Mouse (Mus musculus): ENCODE results near the gene Slc22a12. TPM values are rescaled to one million over a fixed set of nuclear protein-coding genes. Genes with fewer than 3 reads are reported as not detected.

Gene Slc22a12
- polyA plus RNA-seq, 1 experiment = not detected

- TF ChIP-seq FOSL1 (IDR thresholded peaks at IDR 0.05; ENCODE audit: insufficient read depth, low read length, poor library complexity, severe bottlenecking) (no peak), MYOG (IDR thresholded peaks at IDR 0.05; ENCODE audit: control insufficient read depth, extremely low read depth, insufficient read length) (no peak), MAX (IDR thresholded peaks at IDR 0.05) (no peak), CEBPB (IDR thresholded peaks at IDR 0.05; ENCODE audit: low read depth) (no peak), CTCF (IDR thresholded peaks at IDR 0.05; ENCODE audit: control insufficient read depth, insufficient read depth, insufficient read length) (no peak), USF1 (IDR thresholded peaks at IDR 0.05; ENCODE audit: low read depth) (no peak), MYOD1 (IDR thresholded peaks at IDR 0.05; ENCODE audit: control insufficient read depth, insufficient read length, low read depth) (no peak)
- peaks cover 70% of the 10 kb centered on the region for H3K27me3 ChIP-seq (ENCODE audit: control insufficient read depth, insufficient read depth, insufficient read length)
- H3K4me3 ChIP-seq (ENCODE audit: insufficient read depth, poor library complexity, severe bottlenecking) = no peak overlapping the region
- H3K79me2 ChIP-seq (ENCODE audit: control insufficient read depth, insufficient read depth) = no peaks in the 10 kb centered on the region
- H3K36me3 ChIP-seq (ENCODE audit: control insufficient read depth, insufficient read depth) = no peaks in the 10 kb centered on the region
- H3K79me3 ChIP-seq (ENCODE audit: low read depth) = no peaks in the 10 kb centered on the region
- no peak overlapping the region for H3ac ChIP-seq (ENCODE audit: control insufficient read depth, insufficient read length, low read depth)
These were observed 17.8 kb downstream of the Slc22a12 start for GRCm38 (mm10) chr19:6525023-6525422.

GRCm38 (mm10) chr19:6522289-6522688, 20.5 kb downstream of the Slc22a12 start:
- Histone ChIP-seq H3K27me3 (ENCODE audit: control insufficient read depth, insufficient read depth, insufficient read length) (peaks cover 55% of the 10 kb centered on the region), H3K36me3 (ENCODE audit: control insufficient read depth, insufficient read depth) (no peaks in the 10 kb centered on the region), H3K4me3 (ENCODE audit: insufficient read depth, poor library complexity, severe bottlenecking) (no peak overlapping the region), H3K79me2 (ENCODE audit: control insufficient read depth, insufficient read depth) (no peaks in the 10 kb centered on the region), H3K79me3 (ENCODE audit: low read depth) (no peaks in the 10 kb centered on the region), H3ac (ENCODE audit: control insufficient read depth, insufficient read length, low read depth) (no peak overlapping the region)
- TF ChIP-seq USF1 (IDR thresholded peaks at IDR 0.05; ENCODE audit: low read depth) = no peak
- TF ChIP-seq MYOD1 (IDR thresholded peaks at IDR 0.05; ENCODE audit: control insufficient read depth, insufficient read length, low read depth) = no peak
- TF ChIP-seq MAX (IDR thresholded peaks at IDR 0.05) = no peak
- no peak for TF ChIP-seq FOSL1 (IDR thresholded peaks at IDR 0.05; ENCODE audit: insufficient read depth, low read length, poor library complexity, severe bottlenecking)
- no peak for TF ChIP-seq CTCF (IDR thresholded peaks at IDR 0.05; ENCODE audit: control insufficient read depth, insufficient read depth, insufficient read length)
- TF ChIP-seq MYOG (IDR thresholded peaks at IDR 0.05; ENCODE audit: control insufficient read depth, extremely low read depth, insufficient read length) = no peak
- TF ChIP-seq CEBPB (IDR thresholded peaks at IDR 0.05; ENCODE audit: low read depth) = no peak

GRCm38 (mm10) chr19:6521630-6522029, 21.2 kb downstream of the Slc22a12 start:
- no peaks in the 10 kb centered on the region for H3K36me3 ChIP-seq (ENCODE audit: control insufficient read depth, insufficient read depth)

GRCm38 (mm10) chr19:6519483-6519882, 23.3 kb downstream of the Slc22a12 start:
- Histone ChIP-seq H3K27me3 (ENCODE audit: control insufficient read depth, insufficient read depth, insufficient read length) (peaks cover 57% of the 10 kb centered on the region), H3K36me3 (ENCODE audit: control insufficient read depth, insufficient read depth) (no peaks in the 10 kb centered on the region), H3K79me2 (ENCODE audit: control insufficient read depth, insufficient read depth) (no peaks in the 10 kb centered on the region), H3K79me3 (ENCODE audit: low read depth) (no peaks in the 10 kb centered on the region), H3K4me3 (ENCODE audit: insufficient read depth, poor library complexity, severe bottlenecking) (no peak overlapping the region), H3ac (ENCODE audit: control insufficient read depth, insufficient read length, low read depth) (no peak overlapping the region)
- TF ChIP-seq USF1 (IDR thresholded peaks at IDR 0.05; ENCODE audit: low read depth) = no peak
- no peak for TF ChIP-seq MYOG (IDR thresholded peaks at IDR 0.05; ENCODE audit: control insufficient read depth, extremely low read depth, insufficient read length)
- no peak for TF ChIP-seq FOSL1 (IDR thresholded peaks at IDR 0.05; ENCODE audit: insufficient read depth, low read length, poor library complexity, severe bottlenecking)
- TF ChIP-seq MAX (IDR thresholded peaks at IDR 0.05) = no peak
- no peak for TF ChIP-seq CEBPB (IDR thresholded peaks at IDR 0.05; ENCODE audit: low read depth)
- TF ChIP-seq CTCF (IDR thresholded peaks at IDR 0.05; ENCODE audit: control insufficient read depth, insufficient read depth, insufficient read length) = no peak
- no peak for TF ChIP-seq MYOD1 (IDR thresholded peaks at IDR 0.05; ENCODE audit: control insufficient read depth, insufficient read length, low read depth)

More at GRCm38 (mm10) chr19:6521630-6522029, 21.2 kb downstream of the Slc22a12 start:
- Histone ChIP-seq H3ac (ENCODE audit: control insufficient read depth, insufficient read length, low read depth) (no peak overlapping the region), H3K79me2 (ENCODE audit: control insufficient read depth, insufficient read depth) (no peaks in the 10 kb centered on the region), H3K79me3 (ENCODE audit: low read depth) (no peaks in the 10 kb centered on the region), H3K27me3 (ENCODE audit: control insufficient read depth, insufficient read depth, insufficient read length) (peaks cover 54% of the 10 kb centered on the region), H3K4me3 (ENCODE audit: insufficient read depth, poor library complexity, severe bottlenecking) (no peak overlapping the region)
- TF ChIP-seq FOSL1 (IDR thresholded peaks at IDR 0.05; ENCODE audit: insufficient read depth, low read length, poor library complexity, severe bottlenecking) (no peak), MAX (IDR thresholded peaks at IDR 0.05) (no peak), CTCF (IDR thresholded peaks at IDR 0.05; ENCODE audit: control insufficient read depth, insufficient read depth, insufficient read length) (no peak), USF1 (IDR thresholded peaks at IDR 0.05; ENCODE audit: low read depth) (no peak), MYOD1 (IDR thresholded peaks at IDR 0.05; ENCODE audit: control insufficient read depth, insufficient read length, low read depth) (no peak), MYOG (IDR thresholded peaks at IDR 0.05; ENCODE audit: control insufficient read depth, extremely low read depth, insufficient read length) (no peak), CEBPB (IDR thresholded peaks at IDR 0.05; ENCODE audit: low read depth) (no peak)

GRCm38 (mm10) chr19:6518601-6519000, 24.2 kb downstream of the Slc22a12 start:
- H3K4me3 ChIP-seq (ENCODE audit: insufficient read depth, poor library complexity, severe bottlenecking) = no peak overlapping the region
- no peaks in the 10 kb centered on the region for H3K36me3 ChIP-seq (ENCODE audit: control insufficient read depth, insufficient read depth)
- peaks cover 59% of the 10 kb centered on the region for H3K27me3 ChIP-seq (ENCODE audit: control insufficient read depth, insufficient read depth, insufficient read length)
- no peak overlapping the region for H3ac ChIP-seq (ENCODE audit: control insufficient read depth, insufficient read length, low read depth)
- H3K79me3 ChIP-seq (ENCODE audit: low read depth) = no peaks in the 10 kb centered on the region
- H3K79me2 ChIP-seq (ENCODE audit: control insufficient read depth, insufficient read depth) = no peaks in the 10 kb centered on the region
- TF ChIP-seq FOSL1 (IDR thresholded peaks at IDR 0.05; ENCODE audit: insufficient read depth, low read length, poor library complexity, severe bottlenecking) (no peak), CTCF (IDR thresholded peaks at IDR 0.05; ENCODE audit: control insufficient read depth, insufficient read depth, insufficient read length) (no peak), CEBPB (IDR thresholded peaks at IDR 0.05; ENCODE audit: low read depth) (no peak), USF1 (IDR thresholded peaks at IDR 0.05; ENCODE audit: low read depth) (no peak), MAX (IDR thresholded peaks at IDR 0.05) (no peak), MYOD1 (IDR thresholded peaks at IDR 0.05; ENCODE audit: control insufficient read depth, insufficient read length, low read depth) (no peak), MYOG (IDR thresholded peaks at IDR 0.05; ENCODE audit: control insufficient read depth, extremely low read depth, insufficient read length) (no peak)

All from C2C12 (cell line).